Mouse (Mus musculus): ENCODE results near the gene Gm20388.

- TF ChIP-seq EP300 (IDR thresholded peaks at IDR 0.05; ENCODE audit: insufficient read depth, low read depth, low read length) (no peak), POLR2A (IDR thresholded peaks at IDR 0.05; ENCODE audit: insufficient read depth, low read length) (no peak), CTCF (IDR thresholded peaks at IDR 0.05; ENCODE audit: low read depth, low read length) (no peak)
Measured at GRCm38 (mm10) chr8:124362589-124362988, 4451.9 kb downstream of the Gm20388 start.

Data from ES-Bruce4 (cell line).